Mouse (Mus musculus): ENCODE results near the gene Aatf. TPM values are rescaled to one million over a fixed set of nuclear protein-coding genes. Genes with fewer than 3 reads are reported as not detected.
A peak's percentile ranks its signal among the peaks of the same experiment; 100 is the strongest.

Gene Aatf
- polyA plus RNA-seq, 1 experiment, result 0.77 TPM

DNA sequence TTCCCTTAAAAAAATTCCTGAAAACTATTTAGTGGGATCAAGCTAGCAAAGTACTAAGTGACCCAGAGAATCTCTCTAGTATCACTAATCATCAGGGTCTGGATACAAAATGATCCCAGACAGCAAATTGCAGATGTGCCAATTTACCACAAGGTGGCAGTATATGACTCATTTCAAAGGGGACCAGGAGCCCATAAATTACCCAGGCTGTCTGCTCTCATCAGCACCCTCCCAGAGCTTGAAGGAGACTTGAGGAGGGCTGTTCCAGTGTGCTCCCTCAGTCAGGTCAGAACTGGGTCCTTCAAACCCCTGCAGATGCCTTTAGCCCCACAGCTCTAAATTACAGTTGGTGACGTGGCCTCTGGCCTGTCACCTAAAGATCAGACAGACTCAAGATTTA, 83.7 kb downstream of the Aatf start:
- Histone ChIP-seq H3K27me3 (ENCODE audit: control insufficient read depth) (no peaks in the 10 kb centered on the region), H3K36me3 (ENCODE audit: control insufficient read depth) (peaks cover 50% of the 10 kb centered on the region), H3K4me1 (ENCODE audit: control insufficient read depth) (no peaks in the 10 kb centered on the region), H3K4me3 (replicated peaks) (no peak overlapping the region), H3K9me3 (ENCODE audit: control insufficient read depth, low read length) (no peaks in the 10 kb centered on the region)
- no peak for TF ChIP-seq TAL1 (IDR thresholded peaks at IDR 0.05; ENCODE audit: low read length)
- no peak for TF ChIP-seq GATA1 (IDR thresholded peaks at IDR 0.05; ENCODE audit: low read length)

DNA sequence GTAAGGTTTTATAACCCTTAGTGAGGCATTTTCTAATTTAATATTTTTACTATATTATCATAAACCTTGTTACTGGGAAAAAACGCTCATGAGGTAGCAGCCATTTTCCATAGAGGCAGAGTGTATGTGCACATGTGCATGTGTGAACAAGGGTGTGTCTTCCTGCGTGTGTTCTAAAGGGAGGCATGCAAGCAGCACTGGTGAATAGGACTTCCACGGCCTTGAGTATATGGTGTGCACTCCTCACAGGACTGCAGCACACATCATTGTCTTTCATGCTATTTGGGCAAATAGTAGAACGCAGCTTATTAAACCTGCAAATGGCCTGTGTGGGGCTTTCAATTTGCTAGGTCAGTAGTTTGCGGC, 86.7 kb downstream of the Aatf start:
- no peak for TF ChIP-seq GATA1 (IDR thresholded peaks at IDR 0.05; ENCODE audit: low read length)
- TF ChIP-seq TAL1 (IDR thresholded peaks at IDR 0.05; ENCODE audit: low read length), result no peak
- Histone ChIP-seq H3K27me3 (ENCODE audit: control insufficient read depth) (no peaks in the 10 kb centered on the region), H3K4me3 (replicated peaks) (no peak overlapping the region), H3K9me3 (ENCODE audit: control insufficient read depth, low read length) (no peaks in the 10 kb centered on the region), H3K36me3 (ENCODE audit: control insufficient read depth) (peaks cover 44% of the 10 kb centered on the region), H3K4me1 (ENCODE audit: control insufficient read depth) (no peaks in the 10 kb centered on the region; the same call in 1 of the 2 replicates)

DNA sequence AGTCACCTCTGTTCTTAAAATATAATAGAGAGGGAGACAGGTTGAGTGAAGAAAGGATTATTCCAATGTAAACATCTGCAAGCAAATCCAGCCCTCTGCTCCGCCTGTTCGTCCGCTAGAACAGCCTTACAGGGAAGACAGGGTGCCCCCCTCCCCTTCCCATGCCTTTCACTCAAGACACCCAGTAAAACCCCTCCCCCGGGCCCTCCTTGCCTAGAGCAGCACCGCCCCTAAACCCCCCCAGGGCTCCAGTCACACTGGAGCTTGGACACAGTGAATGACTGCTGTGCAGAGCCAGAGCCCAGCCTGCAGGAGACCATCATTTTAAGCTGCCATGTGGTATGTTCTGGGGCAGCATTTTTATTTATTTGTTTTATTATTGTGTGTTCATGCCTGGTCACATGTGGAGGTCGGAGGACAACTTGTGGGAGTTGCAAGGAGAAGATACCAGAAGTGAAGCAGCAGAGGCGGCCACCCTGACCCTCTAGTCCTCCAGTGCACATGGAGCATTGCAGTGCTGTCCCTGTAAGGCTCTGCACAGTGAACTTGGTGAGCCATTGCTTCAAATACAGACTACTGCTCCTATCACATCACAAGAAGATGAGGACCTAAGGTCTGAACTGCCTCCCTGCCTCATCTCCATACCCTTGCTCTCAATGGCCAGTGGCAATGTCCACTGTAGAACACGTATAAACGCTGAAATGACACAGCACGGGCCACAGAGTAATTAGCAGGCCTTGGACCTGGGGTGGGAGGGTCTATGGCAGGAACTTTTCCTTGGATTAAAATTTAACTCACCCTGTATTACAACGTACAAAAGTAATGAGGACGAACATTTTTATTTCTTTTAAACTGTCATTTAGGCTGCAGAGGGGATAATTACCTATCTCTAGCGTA, 87.3 kb downstream of the Aatf start:
- TF ChIP-seq GATA1 (IDR thresholded peaks at IDR 0.05; ENCODE audit: low read length) (no peak), TAL1 (IDR thresholded peaks at IDR 0.05; ENCODE audit: low read length) (no peak)
- Histone ChIP-seq H3K9me3 (ENCODE audit: control insufficient read depth, low read length) (no peaks in the 10 kb centered on the region), H3K27me3 (ENCODE audit: control insufficient read depth) (no peaks in the 10 kb centered on the region), H3K36me3 (ENCODE audit: control insufficient read depth) (peaks cover 41% of the 10 kb centered on the region), H3K4me1 (ENCODE audit: control insufficient read depth) (no peaks in the 10 kb centered on the region; the same call in 1 of the 2 replicates), H3K4me3 (replicated peaks) (no peak overlapping the region)

DNA sequence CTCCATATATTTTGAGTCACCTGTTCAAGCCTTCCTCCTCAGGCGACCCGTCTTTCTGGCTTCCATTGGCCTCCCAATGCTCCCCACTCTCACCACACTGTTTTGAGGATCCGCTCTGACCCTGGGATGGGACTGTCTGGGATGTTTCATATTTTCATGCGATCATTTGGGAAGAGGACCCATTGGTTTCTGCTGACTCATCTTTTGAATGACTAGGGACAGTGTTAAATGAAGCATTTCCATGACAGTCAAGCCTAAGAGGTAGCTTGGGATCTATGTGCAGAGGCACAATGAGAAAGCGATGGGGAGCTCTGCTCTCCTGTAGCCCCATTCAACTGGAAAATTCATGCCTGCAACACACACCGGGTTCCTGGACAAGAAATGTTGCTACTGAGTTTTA, 92.5 kb downstream of the Aatf start:
- no peaks in the 10 kb centered on the region for H3K9me3 ChIP-seq (ENCODE audit: control insufficient read depth, low read length)
- TF ChIP-seq TAL1 (IDR thresholded peaks at IDR 0.05; ENCODE audit: low read length) (no peak), GATA1 (IDR thresholded peaks at IDR 0.05; ENCODE audit: low read length) (no peak)
- H3K4me1 ChIP-seq (ENCODE audit: control insufficient read depth), result peaks cover 13% of the 10 kb centered on the region
- no peaks in the 10 kb centered on the region for H3K27me3 ChIP-seq (ENCODE audit: control insufficient read depth)
- no peak overlapping the region for H3K4me3 ChIP-seq (replicated peaks)
- H3K36me3 ChIP-seq (ENCODE audit: control insufficient read depth), result peaks cover 17% of the 10 kb centered on the region

DNA sequence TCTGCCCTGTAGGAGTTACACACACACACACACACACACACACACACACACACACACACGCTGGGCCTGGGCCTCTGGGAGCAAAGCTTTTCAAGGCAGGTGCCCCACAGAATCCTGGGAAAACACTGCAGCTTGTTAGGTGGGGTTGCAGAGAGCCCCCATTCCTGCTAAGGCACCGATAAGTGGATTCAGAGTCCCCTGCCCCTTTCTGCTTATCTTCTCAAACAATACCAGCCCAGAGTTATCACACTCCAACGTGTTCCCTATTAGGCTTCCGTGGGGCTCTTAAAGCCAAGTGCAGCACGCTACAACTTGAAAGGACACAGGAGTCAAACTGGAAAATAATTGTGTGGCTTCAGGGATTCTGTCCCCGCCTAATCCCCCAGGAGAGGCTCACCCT, 100.2 kb downstream of the Aatf start:
- Histone ChIP-seq H3K9me3 (ENCODE audit: control insufficient read depth, low read length) (no peaks in the 10 kb centered on the region), H3K4me3 (replicated peaks) (peak overlapping the region; percentile 18), H3K36me3 (ENCODE audit: control insufficient read depth) (no peaks in the 10 kb centered on the region), H3K27me3 (ENCODE audit: control insufficient read depth) (no peaks in the 10 kb centered on the region), H3K4me1 (ENCODE audit: control insufficient read depth) (peaks cover 71% of the 10 kb centered on the region)
- TF ChIP-seq TAL1 (IDR thresholded peaks at IDR 0.05; ENCODE audit: low read length), result no peak; the same call in 2 of the 3 replicates
- no peak for TF ChIP-seq GATA1 (IDR thresholded peaks at IDR 0.05; ENCODE audit: low read length)

DNA sequence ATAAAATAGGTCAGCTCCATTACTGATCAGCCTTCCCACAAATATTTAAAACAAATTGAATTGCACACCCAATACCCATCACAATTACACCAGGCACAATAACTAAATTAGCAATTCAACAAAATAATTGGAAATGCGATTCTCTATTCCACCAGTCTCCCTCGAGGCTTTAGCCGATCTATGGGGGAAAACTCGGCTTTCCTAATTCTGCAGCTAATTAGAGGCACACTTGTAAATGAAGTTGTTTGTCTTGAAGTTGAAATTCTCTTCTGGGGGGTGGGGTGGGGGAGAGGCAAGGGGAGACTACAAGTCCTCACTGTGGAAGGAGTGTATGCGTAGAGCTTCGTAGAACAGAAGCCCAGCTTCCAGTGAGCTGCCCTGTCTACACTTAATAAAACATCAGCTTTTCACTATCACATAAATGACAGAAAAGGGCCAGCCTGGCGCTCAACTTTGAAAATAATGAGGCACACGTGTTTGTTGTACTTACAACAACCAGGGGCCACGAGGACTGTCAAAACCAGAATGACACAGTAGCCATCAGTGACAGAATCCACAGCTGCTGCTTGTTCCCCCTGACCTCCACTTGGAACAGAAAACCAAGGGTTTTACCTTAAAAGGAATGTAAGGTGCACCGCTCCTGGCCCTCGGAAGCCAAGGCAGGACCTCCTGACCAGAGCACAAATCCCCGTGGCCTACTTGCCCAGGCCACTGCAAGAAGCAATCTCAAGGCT, 101.0 kb downstream of the Aatf start:
- TF ChIP-seq GATA1 (IDR thresholded peaks at IDR 0.05; ENCODE audit: low read length), result no peak
- H3K36me3 ChIP-seq (ENCODE audit: control insufficient read depth), result no peaks in the 10 kb centered on the region
- no peak overlapping the region for H3K4me3 ChIP-seq (replicated peaks)
- no peaks in the 10 kb centered on the region for H3K27me3 ChIP-seq (ENCODE audit: control insufficient read depth)
- no peaks in the 10 kb centered on the region for H3K9me3 ChIP-seq (ENCODE audit: control insufficient read depth, low read length)
- peaks cover 73% of the 10 kb centered on the region for H3K4me1 ChIP-seq (ENCODE audit: control insufficient read depth)

DNA sequence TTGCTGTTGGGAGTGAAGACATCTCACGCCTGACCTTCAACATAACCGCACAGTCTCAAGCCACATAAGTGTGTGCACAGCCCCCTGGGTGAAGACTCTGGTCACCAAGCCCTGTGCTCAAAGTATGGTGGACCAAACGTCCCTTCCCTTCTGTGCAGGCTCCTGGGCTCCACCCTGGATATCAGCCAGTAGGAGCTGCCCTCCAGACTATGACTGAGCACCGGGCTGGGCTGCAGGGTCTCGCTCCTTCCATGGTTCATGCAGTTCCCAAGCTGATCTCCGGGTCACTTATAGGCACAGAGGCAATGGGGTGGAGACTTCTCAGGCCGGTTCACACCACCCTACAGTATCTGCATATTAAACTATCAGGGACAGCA, 101.7 kb downstream of the Aatf start:
- TF ChIP-seq TAL1 (IDR thresholded peaks at IDR 0.05; ENCODE audit: low read length) (no peak), GATA1 (IDR thresholded peaks at IDR 0.05; ENCODE audit: low read length) (no peak)
- Histone ChIP-seq H3K36me3 (ENCODE audit: control insufficient read depth) (no peaks in the 10 kb centered on the region; the same call in 1 of the 2 replicates), H3K4me3 (replicated peaks) (peak overlapping the region; percentile 31), H3K27me3 (ENCODE audit: control insufficient read depth) (no peaks in the 10 kb centered on the region), H3K4me1 (ENCODE audit: control insufficient read depth) (peaks cover 68% of the 10 kb centered on the region), H3K9me3 (ENCODE audit: control insufficient read depth, low read length) (peaks cover 6% of the 10 kb centered on the region)

DNA sequence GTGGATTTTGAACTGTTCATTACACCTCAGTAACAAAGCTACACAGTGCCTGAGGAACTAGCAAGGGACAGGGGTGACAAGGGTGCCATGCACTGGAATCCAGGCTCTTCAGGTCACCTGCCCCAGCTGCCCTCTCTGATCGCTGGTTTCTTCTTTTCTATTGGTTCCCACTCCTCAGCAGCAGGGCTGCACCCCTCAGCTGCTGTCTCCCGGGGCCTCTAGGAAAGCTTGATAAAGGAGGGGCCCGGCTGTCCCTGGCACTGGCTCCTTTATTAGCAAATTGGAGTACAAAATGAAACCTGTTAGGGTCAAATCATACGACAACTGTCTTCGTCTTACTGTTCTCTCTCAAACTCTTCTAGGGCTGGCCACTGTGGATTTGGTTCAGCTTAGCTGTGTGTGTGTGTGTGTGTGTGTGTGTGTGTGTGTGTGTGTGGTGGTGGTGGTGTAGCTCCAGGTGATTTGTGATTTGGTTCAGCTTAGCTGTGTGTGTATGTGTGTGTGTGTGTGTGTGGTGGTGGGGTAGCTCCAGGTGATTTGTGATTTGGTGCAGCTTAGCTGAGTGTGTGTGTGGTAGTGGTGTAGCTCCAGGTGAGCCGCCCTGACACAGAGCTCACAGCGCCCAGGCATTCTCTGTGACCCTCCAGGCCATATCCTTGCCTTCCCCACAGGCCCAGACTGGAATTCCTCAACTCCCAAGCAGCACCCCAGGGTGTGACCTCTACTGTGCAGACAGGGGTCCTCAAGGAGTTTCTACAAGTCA, 102.3 kb downstream of the Aatf start:
- Histone ChIP-seq H3K4me1 (ENCODE audit: control insufficient read depth) (peaks cover 62% of the 10 kb centered on the region), H3K27me3 (ENCODE audit: control insufficient read depth) (no peaks in the 10 kb centered on the region), H3K4me3 (replicated peaks) (peak overlapping the region; percentile 31)

More for the DNA sequence above, 102.3 kb downstream of the Aatf start:
- TF ChIP-seq GATA1 (IDR thresholded peaks at IDR 0.05; ENCODE audit: low read length), result no peak
- no peak for TF ChIP-seq TAL1 (IDR thresholded peaks at IDR 0.05; ENCODE audit: low read length)
- Histone ChIP-seq H3K9me3 (ENCODE audit: control insufficient read depth, low read length) (peaks cover 11% of the 10 kb centered on the region), H3K36me3 (ENCODE audit: control insufficient read depth) (no peaks in the 10 kb centered on the region; the same call in 1 of the 2 replicates)

All from erythroblast, embryonic 14.5 days (primary cell).